Mouse (Mus musculus) right cerebral cortex, postnatal 4 days (tissue): ENCODE measurements around the gene 1700003E16Rik.
"Not testable (repeated sequence)": the region's sequence is repeated elsewhere in the genome, so short reads cannot be mapped to it uniquely, and the experiment has no call there.

ENCODE experiments used
- DNase-seq: peaks from one replicate; pipeline ENCODE4 v3.0.0-alpha.2; 2022

Gene 1700003E16Rik

GRCm38 (mm10) chr6:83131469-83132034, 24.7 kb upstream of the 1700003E16Rik start:
- DNase-seq, result no peak

DNA sequence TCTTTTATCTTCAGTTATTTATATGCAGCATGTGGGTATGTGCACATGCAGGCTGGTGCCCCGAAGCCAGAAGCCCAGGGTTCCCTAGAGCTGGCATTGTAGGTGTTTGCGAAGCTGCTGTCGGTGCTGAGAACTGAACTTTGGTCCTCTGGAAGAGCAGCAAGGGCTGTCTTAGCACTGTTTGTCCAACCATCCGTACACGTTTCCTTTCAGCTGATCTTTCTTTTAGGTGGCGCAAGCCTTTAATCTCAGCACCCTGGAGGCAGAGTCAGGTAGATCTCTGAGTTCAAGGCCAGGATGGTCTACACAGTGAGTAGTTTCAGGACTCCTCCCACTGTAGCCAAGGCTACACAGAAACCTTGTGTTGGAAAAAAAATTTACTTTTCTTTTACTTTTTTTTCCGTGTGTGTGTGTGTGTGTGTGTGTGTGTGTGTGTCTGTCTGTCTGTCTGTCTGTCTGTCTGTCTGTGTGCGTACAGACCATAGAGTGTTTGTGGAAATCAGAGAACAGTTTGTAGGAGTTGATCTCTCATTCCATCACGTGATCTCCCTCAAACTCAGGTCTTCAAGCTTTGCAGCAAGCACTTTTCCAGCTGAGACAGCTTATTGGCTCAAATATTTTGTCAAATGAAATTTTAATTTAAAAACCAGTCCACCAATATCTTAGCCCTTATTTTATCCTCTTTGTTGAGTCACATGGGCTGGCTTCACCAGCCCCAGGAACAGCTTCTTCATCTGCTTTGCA, 23.9 kb upstream of the 1700003E16Rik start:
- DNase-seq, result no peak

- DNase-seq, result no peak
These were observed 22.0 kb upstream of the 1700003E16Rik start for GRCm38 (mm10) chr6:83134226-83134625.

DNA sequence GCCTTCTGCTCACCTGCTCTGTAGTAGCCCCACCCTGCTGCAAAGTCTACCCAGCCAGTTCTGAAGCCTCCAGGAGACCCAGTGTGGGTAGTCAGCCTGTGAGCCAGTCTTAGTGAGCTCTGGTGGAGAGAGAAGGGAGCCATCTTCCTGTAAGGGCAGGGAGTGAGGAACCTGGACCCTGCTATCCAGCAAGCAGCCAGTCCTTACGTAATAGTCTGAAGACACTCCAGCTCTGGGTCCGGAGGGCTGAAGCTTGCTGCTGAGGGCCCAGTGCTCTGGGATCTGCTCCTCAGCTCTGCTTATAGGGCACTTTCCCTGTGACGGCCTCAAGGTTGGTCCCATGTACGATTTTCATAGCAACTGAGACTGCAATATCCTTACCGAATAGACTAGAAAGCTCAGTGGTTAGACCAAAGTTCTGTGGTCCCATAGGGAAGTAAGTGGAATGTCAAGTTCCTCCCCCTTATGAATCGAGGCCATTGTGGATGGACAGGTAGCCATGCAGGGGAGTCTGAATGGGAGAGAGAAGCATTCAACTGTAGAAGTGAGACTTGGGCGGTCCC, 21.2 kb upstream of the 1700003E16Rik start, which contains the start of gene Rtkn:
Rtkn (plus strand) TSS at position 513 of the 563 bp plus-strand sequence.
- DNase-seq, result no peak

- no peak for DNase-seq
These were observed 20.5 kb upstream of the 1700003E16Rik start for GRCm38 (mm10) chr6:83135571-83136161.

DNA sequence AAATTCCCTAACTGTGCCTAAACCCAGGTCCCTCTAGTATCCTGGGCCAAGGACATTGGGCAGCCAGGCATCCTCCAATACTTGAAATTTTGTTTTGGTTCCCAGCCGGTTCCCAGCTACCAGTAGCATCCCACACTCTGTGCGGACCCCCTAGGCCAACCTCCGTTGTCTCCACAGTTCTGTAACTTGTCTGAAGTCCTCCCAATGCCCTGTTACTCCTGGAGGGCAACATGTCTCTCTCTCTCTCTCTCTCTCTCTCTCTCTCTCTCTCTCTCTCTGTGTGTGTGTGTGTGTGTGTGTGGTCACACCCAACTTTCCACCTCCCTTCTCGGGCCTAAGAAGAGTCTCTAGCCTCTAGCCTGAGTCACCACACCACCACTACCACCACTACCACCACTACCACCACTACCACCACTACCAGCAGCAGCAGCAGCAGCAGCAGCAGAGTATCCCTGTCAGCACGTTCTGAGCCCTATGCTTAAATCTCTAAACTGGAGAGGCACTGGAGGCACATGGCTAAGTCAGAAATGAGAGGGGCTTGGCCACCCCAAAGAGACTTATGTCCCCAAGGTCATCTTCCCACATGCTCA, 19.8 kb upstream of the 1700003E16Rik start:
- DNase-seq, result no peak

GRCm38 (mm10) chr6:83136881-83137575, 19.2 kb upstream of the 1700003E16Rik start:
- no peak for DNase-seq

GRCm38 (mm10) chr6:83137576-83137950, 18.6 kb upstream of the 1700003E16Rik start:
- peak; percentile 59 for DNase-seq

DNA sequence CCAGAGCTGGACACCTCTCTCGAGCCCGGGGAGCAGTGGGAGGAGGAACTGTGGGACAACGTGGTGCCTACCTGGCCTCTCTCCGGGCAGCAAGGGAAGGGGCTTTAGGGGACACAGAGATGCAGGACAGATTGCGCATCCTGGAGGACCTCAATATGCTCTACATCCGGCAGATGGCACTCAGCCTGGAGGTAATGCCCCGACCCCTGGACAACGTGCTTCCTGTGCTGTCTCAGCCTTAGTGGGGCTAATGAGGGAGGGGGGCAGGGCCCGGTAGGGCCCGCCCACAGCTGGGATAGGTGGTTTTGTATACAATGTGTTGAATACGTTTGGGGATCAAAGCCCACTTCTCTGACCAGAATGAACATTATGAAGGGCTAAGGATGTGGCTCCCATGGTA, 18.1 kb upstream of the 1700003E16Rik start:
- no peak for DNase-seq

DNA sequence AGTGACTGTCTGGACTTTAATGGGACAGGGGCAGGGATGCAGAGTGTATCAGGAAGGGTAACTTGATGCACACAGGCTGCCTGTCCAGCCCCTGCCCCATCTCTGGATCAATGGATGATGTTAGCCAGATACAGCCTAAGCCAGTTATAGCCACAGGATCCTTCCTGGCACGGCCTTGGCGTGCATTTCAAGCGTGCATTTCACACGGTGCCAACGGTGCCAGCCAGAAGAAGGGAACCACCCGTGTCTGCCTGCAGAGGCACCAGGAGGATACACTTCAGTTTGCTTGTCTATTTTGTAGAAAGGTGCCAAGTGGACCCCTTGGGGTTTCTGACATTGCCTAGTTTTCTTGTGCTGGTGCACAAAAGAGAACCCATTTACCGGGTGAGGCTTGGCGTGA, 16.2 kb upstream of the 1700003E16Rik start:
- DNase-seq, result no peak

GRCm38 (mm10) chr6:83141636-83142035, 14.6 kb upstream of the 1700003E16Rik start:
- no peak for DNase-seq

DNA sequence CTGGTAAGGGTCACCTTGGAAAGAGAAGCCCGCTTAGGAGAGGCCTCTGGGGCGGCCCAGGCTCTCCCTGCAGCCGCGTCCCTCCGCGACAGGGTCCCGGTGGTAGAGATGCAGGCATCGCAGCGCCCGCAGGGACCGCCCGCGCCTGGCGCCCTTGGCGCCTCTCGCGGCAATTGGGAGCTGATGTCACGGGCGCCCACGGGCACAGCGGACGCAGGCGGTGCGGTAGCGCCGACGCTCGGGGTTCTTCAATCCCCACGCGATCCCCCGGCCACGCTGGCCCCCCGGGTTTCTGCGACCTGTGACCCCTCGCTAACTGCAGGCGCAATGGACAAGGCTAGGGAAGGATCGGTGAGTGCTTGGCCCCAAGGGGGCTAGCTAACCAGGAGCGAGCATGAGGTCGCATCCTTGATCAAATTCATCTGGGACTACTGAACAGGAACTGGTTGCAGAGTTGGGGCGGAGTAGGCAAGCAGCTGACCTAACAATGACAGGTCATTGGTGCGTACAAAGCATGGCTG, 13.9 kb upstream of the 1700003E16Rik start:
- DNase-seq, result peak; percentile 63

DNA sequence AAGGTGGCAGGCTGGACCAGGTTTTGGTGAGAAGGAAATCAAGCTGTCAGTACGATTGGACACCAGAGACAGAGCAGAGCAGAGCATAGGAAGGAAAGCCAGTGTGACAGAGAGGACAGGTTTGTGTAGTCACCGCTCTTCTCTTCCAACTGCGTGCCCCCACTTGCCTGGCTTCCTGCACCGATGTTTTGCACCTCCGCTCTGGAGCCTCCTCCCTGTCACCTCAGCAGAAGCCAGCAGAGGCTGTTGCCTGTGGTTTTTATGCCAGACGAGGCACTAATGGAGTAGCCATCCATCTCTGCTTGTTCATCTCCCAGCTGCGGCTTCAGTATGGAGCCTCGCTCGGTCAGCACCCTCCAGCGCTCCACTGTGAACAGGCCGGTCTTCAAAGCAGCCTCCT, 13.3 kb upstream of the 1700003E16Rik start:
- no peak for DNase-seq

DNA sequence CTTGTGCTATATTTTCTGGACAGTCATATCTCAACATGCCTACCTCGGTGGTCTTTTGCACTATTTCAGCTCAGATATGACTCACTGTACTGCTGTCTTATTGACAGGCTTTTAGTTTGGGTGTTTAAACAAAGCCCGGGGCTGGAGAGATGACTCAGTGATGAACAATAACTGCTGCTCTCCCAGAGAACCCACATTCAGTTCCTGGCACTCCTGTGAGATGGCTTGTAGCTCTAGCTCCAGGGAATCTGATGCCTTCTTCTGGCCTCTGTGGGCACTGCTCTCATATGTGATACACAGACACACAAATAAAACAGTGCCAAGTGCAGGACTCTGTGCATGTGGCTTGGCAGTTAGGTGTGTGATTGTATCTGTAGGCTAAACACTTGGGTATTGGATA, 11.0 kb upstream of the 1700003E16Rik start:
- DNase-seq, result no peak

DNA sequence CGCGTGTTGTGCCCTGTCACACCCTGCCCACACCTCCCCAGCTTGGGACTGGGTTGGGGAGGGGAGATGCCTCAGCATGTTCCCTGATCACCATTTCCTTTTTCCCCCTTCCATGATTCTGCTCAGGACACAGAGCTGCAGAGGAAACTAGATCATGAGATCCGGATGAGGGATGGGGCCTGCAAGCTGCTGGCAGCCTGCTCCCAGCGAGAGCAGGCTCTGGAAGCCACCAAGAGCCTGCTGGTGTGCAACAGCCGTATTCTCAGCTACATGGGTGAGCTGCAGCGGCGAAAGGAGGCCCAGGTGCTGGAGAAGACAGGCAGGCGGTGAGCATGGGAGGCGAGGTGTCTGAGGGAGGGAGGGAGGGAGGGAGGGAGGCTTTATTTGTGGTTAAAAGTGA, 10.4 kb upstream of the 1700003E16Rik start:
- DNase-seq, result no peak

GRCm38 (mm10) chr6:83147280-83147679, 8.9 kb upstream of the 1700003E16Rik start:
- no peak for DNase-seq

- no peak for DNase-seq
These were observed 4.5 kb upstream of the 1700003E16Rik start for GRCm38 (mm10) chr6:83151721-83152120.

DNA sequence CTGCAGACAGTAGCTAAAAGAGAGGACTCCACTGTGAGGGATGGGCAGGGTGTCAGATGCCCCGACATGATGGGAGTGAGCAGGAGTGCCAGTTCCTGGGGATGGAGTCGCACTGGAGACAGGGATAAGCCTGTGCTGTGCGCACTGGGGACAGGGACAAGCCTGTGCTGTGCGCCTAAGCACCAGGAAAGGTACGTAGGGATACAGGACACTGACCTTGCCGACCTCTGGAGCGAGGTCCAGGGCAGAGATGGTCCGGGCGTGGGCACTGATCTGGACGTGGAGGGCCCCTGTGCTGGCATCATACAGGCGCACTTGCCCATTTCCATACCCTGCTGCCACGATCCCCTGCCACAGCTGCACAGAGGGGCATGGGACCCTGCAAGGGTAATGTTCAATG, 3.2 kb upstream of the 1700003E16Rik start:
- no peak for DNase-seq

GRCm38 (mm10) chr6:83153485-83153884, 2.7 kb upstream of the 1700003E16Rik start:
- no peak for DNase-seq

DNA sequence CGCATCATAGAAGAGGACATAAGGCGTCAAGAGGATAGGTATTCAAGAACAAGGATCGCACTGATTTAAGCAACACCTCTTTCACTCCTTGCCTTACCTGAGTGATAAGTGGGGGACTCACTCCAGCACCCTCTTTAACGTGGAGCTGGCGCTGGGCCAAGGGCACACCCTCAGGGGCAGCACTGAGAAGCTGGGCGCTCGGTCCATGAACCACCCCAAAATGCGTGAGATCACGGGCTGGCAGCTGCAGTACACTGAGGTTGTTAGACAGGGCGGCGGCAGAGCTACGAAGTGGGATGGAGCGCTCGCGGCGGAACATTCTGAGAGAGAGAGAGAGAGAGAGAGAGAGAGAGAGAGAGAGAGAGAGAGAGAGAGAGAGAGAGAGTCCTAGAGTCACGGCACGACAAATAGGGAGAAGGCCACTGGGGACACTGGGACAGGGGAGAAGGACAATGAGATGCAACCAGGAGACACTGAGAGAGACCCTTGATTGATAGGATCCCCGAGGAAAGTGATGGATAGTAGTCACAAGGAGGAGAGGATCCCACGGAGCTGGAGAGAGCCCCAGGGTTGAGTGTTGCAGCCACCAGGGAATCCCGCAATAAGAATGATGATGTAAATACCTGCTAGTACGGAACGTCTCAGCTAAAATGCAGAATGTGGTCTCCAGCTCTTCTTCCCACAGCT, 509 bp upstream of the 1700003E16Rik start:
- DNase-seq, result peak; percentile 59

GRCm38 (mm10) chr6:83159456-83159855, 3.3 kb downstream of the 1700003E16Rik start:
- DNase-seq, result not testable (repeated sequence)

DNA sequence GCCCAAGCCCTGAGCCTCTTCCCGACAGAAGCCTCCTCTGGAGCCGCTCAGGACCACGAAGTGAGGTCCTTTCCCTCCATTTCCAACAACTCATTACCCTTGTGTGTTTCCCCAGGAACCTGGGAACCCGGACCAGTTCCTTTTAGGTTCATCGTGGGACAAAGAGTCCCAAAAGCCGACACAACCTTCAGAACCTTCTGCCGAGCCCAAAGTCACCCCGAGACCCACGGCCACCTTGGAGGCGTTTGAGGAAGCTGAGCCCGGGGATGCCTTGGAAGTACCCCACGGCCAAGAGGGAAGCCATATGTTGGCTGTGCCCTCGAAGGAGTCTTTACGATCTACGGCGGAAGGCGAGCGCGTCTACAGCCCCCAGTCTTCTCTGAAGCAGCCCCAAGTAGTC, 5.2 kb downstream of the 1700003E16Rik start:
- DNase-seq, result no peak
